Mouse (Mus musculus) limb, embryonic 15.5 days (tissue): ENCODE measurements around the gene Gm8765. TPM values are rescaled to one million over a fixed set of nuclear protein-coding genes. Genes with fewer than 3 reads are reported as not detected.
"Not testable (repeated sequence)": the region's sequence is repeated elsewhere in the genome, so short reads cannot be mapped to it uniquely, and the experiment has no call there.

Experiments used
- ATAC-seq: fragments of 200-750 bp; cut with Nextera tagmentation; 2 replicates; pipeline ENCODE4 v1.8.0; 2017; ENCODE audit warnings: low read depth, moderate TSS enrichment; ENCODE audit not compliant: insufficient number of reproducible peaks, low FRiP score, low TSS enrichment
- H3K27ac ChIP-seq: fragments of 300-500 bp; sonication (generic); 2 replicates; pipeline ENCODE4 v1.5.1; 2015; ENCODE audit warnings: moderate library complexity, mild to moderate bottlenecking, inconsistent platforms
- H3K27me3 ChIP-seq: fragments of 300-500 bp; sonication (generic); 2 replicates; pipeline ENCODE4 v1.6.1; 2015; ENCODE audit warnings: inconsistent platforms
- H3K36me3 ChIP-seq: fragments of 300-500 bp; sonication (generic); 2 replicates; pipeline ENCODE4 v1.6.1; 2015; ENCODE audit warnings: inconsistent platforms
- H3K4me1 ChIP-seq: fragments of 300-500 bp; sonication (generic); 2 replicates; pipeline ENCODE4 v1.6.1; 2015; ENCODE audit warnings: inconsistent platforms
- H3K4me2 ChIP-seq: fragments of 300-500 bp; sonication (generic); 2 replicates; pipeline ENCODE4 v1.6.1; 2015; ENCODE audit warnings: mild to moderate bottlenecking, inconsistent platforms
- H3K4me3 ChIP-seq: fragments of 300-500 bp; sonication (generic); 2 replicates; pipeline ENCODE4 v1.5.1; 2015; ENCODE audit warnings: mild to moderate bottlenecking, inconsistent platforms
- H3K9ac ChIP-seq: fragments of 300-500 bp; sonication (generic); 2 replicates; pipeline ENCODE4 v1.6.1; 2015; ENCODE audit warnings: inconsistent platforms
- H3K9me3 ChIP-seq: fragments of 300-500 bp; sonication (generic); 2 replicates; pipeline ENCODE4 v1.6.1; 2016; ENCODE audit warnings: inconsistent platforms
- WGBS: fragments of 180-500 bp; shearing (Covaris S2); methylation state at CpG from one replicate; pipeline ENCODE4 v1.1.7; 2015; 5-methylcytosine and 5-hydroxymethylcytosine counted together
- microRNA-seq: library from miRNA; unstranded; fragments of <30 nt; microRNA quantifications from one replicate; pipeline ENCODE4, GENCODE M21; 2016
- polyA plus RNA-seq: library from polyadenylated mRNA; unstranded; fragments of >200 nt; fragmentation: Nextera tagmentation; extraction: Ambion mirVana; gene quantifications from 2 replicates; pipeline ENCODE4 v1.2.1, GENCODE M21; 2015

The Gm8765 gene
- polyA plus RNA-seq = not detected in 2 replicates

DNA sequence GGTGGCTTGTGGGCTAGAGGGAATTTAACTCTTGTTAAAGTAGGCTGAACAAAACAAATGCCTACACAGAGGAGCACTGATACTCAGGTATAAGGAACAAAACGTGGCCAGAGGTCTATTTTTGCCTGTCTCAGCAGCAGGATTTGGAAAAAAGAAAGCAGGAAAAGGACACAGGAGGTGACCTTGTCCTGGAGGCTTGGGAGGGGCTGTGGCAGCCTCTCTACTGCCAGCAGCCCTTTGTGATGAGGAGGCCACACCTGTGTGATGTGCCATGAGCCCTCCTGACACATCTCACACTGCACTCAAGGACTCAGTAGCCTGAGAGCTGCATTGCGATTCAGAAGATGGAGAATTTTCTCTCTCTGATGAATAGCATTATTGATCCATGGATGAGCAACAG, at the start of gene Gm8765:
Gm8765 (plus strand) TSS at position 301 of the 400 bp plus-strand sequence.
- not testable (repeated sequence) for H3K4me2 ChIP-seq, H3K9ac ChIP-seq, H3K36me3 ChIP-seq, H3K4me1 ChIP-seq, ATAC-seq, H3K4me3 ChIP-seq, H3K9me3 ChIP-seq, H3K27me3 ChIP-seq, H3K27ac ChIP-seq
- 17% methylated on average over 1 of the region's 2 CpGs for WGBS

DNA sequence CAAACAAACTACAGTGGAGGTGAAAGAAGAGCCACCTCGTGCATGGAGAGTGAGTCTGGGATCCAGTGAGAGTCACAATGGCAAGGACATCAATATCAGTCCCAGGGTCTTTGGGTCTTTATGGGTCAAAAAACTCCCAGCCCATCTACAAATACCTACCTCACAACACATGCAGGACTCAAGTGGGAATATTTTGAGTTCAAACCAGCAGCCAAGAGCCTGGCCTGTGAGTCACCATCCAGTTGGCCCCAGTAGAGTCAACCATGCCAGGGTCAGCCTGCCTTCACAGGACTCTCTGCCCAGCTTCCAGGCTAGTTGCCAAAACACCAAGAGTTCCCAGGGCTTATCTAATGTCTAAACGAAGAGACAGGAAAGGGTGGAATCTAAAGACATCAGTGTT, 49.3 kb upstream of the Gm8765 start:
- WGBS = 79% methylated on average over 2 of the region's 2 CpGs
- H3K27me3 ChIP-seq, H3K27ac ChIP-seq, H3K9me3 ChIP-seq, H3K9ac ChIP-seq, ATAC-seq, H3K4me1 ChIP-seq, H3K4me2 ChIP-seq, H3K36me3 ChIP-seq, H3K4me3 ChIP-seq: not testable (repeated sequence)

DNA sequence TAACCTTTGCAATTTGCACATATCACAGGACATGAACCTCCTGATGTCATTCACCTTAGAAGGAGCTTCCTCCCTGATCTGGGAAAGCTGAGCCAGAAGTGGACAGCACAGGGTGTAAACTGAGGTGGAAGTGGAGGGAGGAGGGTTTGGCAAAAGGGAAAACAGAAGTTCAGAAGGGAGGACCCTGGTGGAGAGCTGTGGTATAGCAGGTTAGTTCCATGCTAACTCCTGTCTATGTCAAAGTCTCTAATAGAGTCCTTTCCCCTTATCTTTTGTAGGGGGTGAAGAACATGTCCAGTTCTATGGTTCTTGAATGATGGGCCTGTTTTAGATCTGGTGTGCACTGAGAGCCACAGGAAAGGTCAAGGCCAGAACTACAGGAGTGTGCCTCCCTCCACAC, 52.2 kb downstream of the Gm8765 start:
- H3K9ac ChIP-seq, H3K9me3 ChIP-seq, H3K4me2 ChIP-seq, H3K27me3 ChIP-seq, H3K36me3 ChIP-seq, H3K4me1 ChIP-seq, H3K4me3 ChIP-seq, ATAC-seq, H3K27ac ChIP-seq: not testable (repeated sequence)

DNA sequence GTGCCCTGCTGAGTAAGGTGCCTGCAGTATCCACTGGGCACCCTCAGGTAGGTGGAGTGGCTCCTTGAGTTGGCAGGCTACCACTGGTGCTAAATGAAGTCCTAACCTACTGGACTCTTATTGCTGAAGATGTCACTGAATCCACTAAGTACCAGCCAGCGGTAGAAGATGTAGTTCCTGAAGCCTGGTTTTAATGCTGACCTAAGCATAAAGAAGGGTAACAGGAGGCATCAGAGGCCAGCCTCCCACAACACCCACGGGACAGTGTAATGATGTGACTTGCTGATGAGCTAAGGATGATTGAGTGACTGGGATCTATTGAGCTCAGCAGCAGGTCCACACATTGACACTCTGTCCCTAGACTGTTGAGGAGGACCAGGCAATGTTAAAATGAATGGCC, 53.6 kb downstream of the Gm8765 start:
- 76% methylated on average over 2 of the region's 2 CpGs for WGBS
- Histone ChIP-seq H3K4me1 (no peaks in the 10 kb centered on the region), H3K27ac (no peak overlapping the region), H3K36me3 (no peaks in the 10 kb centered on the region), H3K9ac (no peak overlapping the region), H3K4me3 (no peak overlapping the region), H3K4me2 (no peak overlapping the region), H3K9me3 (no peaks in the 10 kb centered on the region), H3K27me3 (no peaks in the 10 kb centered on the region)
- no peak for ATAC-seq

DNA sequence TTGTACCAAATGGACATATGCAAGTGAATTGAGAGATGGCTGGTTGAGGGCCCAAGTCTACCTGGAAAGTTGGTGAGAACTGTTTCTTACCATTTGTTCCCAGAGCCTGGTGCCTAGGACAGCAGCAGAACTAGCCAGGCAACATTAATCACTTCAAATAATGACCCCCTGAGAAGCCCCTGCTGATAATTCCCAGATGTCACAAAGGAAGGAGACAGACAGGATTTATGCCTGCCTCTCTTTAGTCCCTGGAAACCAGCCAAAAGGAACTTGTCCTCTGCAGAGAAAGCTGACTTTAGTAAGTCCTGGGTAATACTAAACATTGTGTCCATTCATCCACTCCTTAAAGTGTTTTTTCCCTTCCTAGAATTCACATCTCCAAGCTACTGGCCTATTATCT, 54.8 kb downstream of the Gm8765 start:
- H3K4me2 ChIP-seq, H3K9ac ChIP-seq, H3K27ac ChIP-seq, H3K4me3 ChIP-seq, H3K27me3 ChIP-seq, H3K36me3 ChIP-seq, ATAC-seq, H3K4me1 ChIP-seq, H3K9me3 ChIP-seq: not testable (repeated sequence)

Small RNA genes lying within 50 kb of the gene (microRNA-seq; reads per million reads assigned to microRNA genes)
- not detected for gene Gm23952

Other genes starting within 250 kb of the Gm8765 start
- gene Nutm2, start 231.0 kb upstream of the Gm8765 start, polyA plus RNA-seq = not detected in 2 replicates
- not detected in 2 replicates for gene Gm904, start 55.1 kb upstream of the Gm8765 start, polyA plus RNA-seq